Mouse (Mus musculus) intestine, embryonic 16.5 days (tissue): ENCODE data around the gene Zan. TPM values are rescaled to one million over a fixed set of nuclear protein-coding genes. Genes with fewer than 3 reads are reported as not detected.

ENCODE experiments used
- ATAC-seq: fragments of 200-750 bp; cut with Nextera tagmentation; 2 replicates; pipeline ENCODE4 v1.8.0; 2017; ENCODE audit warnings: moderate TSS enrichment, moderate library complexity
- H3K27ac ChIP-seq: fragments of 300-500 bp; sonication (generic); 2 replicates; pipeline ENCODE4 v1.5.1; 2014; ENCODE audit warnings: mild to moderate bottlenecking, low read length
- H3K27me3 ChIP-seq: fragments of 300-500 bp; sonication (generic); replicated peaks from 2 replicates; pipeline ENCODE4 v1.6.1; 2014; ENCODE audit warnings: low read length, control low read depth, mixed read lengths; ENCODE audit not compliant: control insufficient read depth, insufficient read depth
- H3K36me3 ChIP-seq: fragments of 300-500 bp; sonication (generic); 2 replicates; pipeline ENCODE4 v1.6.1; 2014; ENCODE audit warnings: low read length, control low read depth; ENCODE audit not compliant: control insufficient read depth, insufficient read depth
- H3K4me1 ChIP-seq: fragments of 300-500 bp; sonication (generic); 2 replicates; pipeline ENCODE4 v1.6.1; 2014; ENCODE audit warnings: low read length, control low read depth, mixed read lengths; ENCODE audit not compliant: control insufficient read depth, insufficient read depth
- H3K4me2 ChIP-seq: fragments of 300-500 bp; sonication (generic); 2 replicates; pipeline ENCODE4 v1.6.1; 2014; ENCODE audit warnings: low read depth, low read length, control low read depth
- H3K4me3 ChIP-seq: fragments of 300-500 bp; sonication (generic); 2 replicates; pipeline ENCODE4 v1.5.1; 2014; ENCODE audit warnings: mild to moderate bottlenecking, low read length
- H3K9ac ChIP-seq: fragments of 300-500 bp; sonication (generic); 2 replicates; pipeline ENCODE4 v1.6.1; 2014; ENCODE audit warnings: low read depth, low read length
- H3K9me3 ChIP-seq: fragments of 300-500 bp; sonication (generic); 2 replicates; pipeline ENCODE4 v1.6.1; 2016; ENCODE audit warnings: low read length, control low read depth; ENCODE audit not compliant: control insufficient read depth
- WGBS: fragments of 180-500 bp; shearing (Covaris S2); extraction: QIAGEN DNeasy Blood & Tissue Kit; methylation state at CpG from one replicate; pipeline ENCODE4 v1.1.7; 2014; 5-methylcytosine and 5-hydroxymethylcytosine counted together
- polyA plus RNA-seq: library from polyadenylated mRNA; unstranded; fragments of >200 nt; fragmentation: Nextera tagmentation; extraction: Ambion mirVana; gene quantifications from 2 replicates; pipeline ENCODE4 v1.2.1, GENCODE M21; 2015

The Zan gene
- polyA plus RNA-seq, 1 experiment from 2014 or later: 0.89 TPM

DNA sequence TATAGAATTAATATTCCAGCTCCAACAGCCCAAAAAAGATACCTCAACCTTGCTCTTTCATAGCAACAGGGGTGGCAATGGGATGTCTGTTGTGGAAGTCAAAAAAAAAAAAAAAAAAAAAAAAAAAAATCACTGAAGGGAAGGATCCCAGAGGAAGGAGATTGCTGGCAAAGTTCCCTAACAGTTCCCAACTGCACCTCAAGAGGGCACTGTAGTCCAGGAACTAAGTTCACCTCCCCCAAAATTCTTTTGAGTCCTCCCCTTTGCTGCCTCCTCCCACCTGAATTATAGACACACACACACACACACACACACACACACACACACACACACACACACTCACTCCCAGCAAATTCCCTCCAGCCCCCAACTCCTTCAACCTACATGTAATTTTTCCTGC lies 4.3 kb upstream of the Zan start:
- H3K9ac ChIP-seq: no peak overlapping the region
- ATAC-seq: no peak
- H3K9me3 ChIP-seq: no peaks in the 10 kb centered on the region
- 0 out of 2 replicates have a peak, but pooled peaks cover 3% of the 10 kb centered on the region for H3K4me1 ChIP-seq
- H3K4me3 ChIP-seq: no peak overlapping the region
- no peak overlapping the region for H3K4me2 ChIP-seq
- H3K27ac ChIP-seq: no peak overlapping the region
- peaks cover 11% of the 10 kb centered on the region for H3K27me3 ChIP-seq
- no peaks in the 10 kb centered on the region for H3K36me3 ChIP-seq

GRCm38 (mm10) chr5:137474351-137474750 lies 2.5 kb downstream of the Zan start:
- no peak for ATAC-seq
- Histone ChIP-seq H3K4me1 (peaks cover 10% of the 10 kb centered on the region; the same call in 1 of the 2 replicates), H3K9me3 (no peaks in the 10 kb centered on the region), H3K27ac (no peak overlapping the region), H3K4me2 (no peak overlapping the region), H3K36me3 (no peaks in the 10 kb centered on the region), H3K4me3 (no peak overlapping the region), H3K9ac (peak overlapping the region; percentile 11; the same call in 1 of the 2 replicates), H3K27me3 (no peaks in the 10 kb centered on the region)
- WGBS: 61% methylated on average over 2 of the region's 2 CpGs

- Histone ChIP-seq H3K9me3 (no peaks in the 10 kb centered on the region), H3K27me3 (no peaks in the 10 kb centered on the region), H3K4me3 (no peak overlapping the region), H3K36me3 (no peaks in the 10 kb centered on the region), H3K4me1 (peaks cover 10% of the 10 kb centered on the region; the same call in 1 of the 2 replicates), H3K4me2 (0 out of 2 replicates have a peak overlapping the region, but pooled peaks have one; percentile 17), H3K27ac (peak overlapping the region; percentile 96), H3K9ac (no peak overlapping the region)
- 43% methylated on average over 5 of the region's 5 CpGs for WGBS
- peak; percentile 95 for ATAC-seq
Measured at GRCm38 (mm10) chr5:137472252-137472904, 4.5 kb downstream of the Zan start.

DNA sequence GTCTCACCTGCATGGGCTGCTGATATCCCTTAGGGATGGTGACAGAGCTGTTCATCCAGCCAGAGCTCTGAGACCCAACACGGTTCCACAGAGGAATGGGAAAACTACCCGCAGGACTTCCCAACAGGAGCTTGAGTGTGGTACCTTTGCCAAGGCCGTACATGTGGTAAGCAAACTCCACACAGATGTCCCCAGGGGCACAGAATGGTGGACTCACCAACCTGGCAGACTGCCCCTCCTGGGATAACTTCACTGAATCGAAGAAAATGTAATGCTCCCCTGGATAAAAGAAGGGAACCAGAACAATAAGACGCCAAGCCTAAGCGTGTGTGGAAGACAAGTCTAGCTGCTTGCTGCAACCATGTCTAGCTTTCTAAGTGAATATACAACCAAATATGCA lies 9.9 kb downstream of the Zan start:
- Histone ChIP-seq H3K27me3 (no peaks in the 10 kb centered on the region), H3K4me2 (no peak overlapping the region), H3K4me3 (no peak overlapping the region), H3K36me3 (no peaks in the 10 kb centered on the region), H3K9me3 (no peaks in the 10 kb centered on the region), H3K27ac (no peak overlapping the region), H3K4me1 (peaks cover 5% of the 10 kb centered on the region; the same call in 1 of the 2 replicates), H3K9ac (no peak overlapping the region)
- no peak for ATAC-seq
- 93% methylated on average over 6 of the region's 6 CpGs for WGBS

- H3K9ac ChIP-seq: no peak overlapping the region
- 43% methylated on average over 3 of the region's 3 CpGs for WGBS
- no peaks in the 10 kb centered on the region for H3K36me3 ChIP-seq
- H3K27ac ChIP-seq: no peak overlapping the region
- H3K4me1 ChIP-seq: no peaks in the 10 kb centered on the region
- H3K9me3 ChIP-seq: no peaks in the 10 kb centered on the region
- H3K4me2 ChIP-seq: no peak overlapping the region
- no peaks in the 10 kb centered on the region for H3K27me3 ChIP-seq
- no peak for ATAC-seq
- no peak overlapping the region for H3K4me3 ChIP-seq
Measured at GRCm38 (mm10) chr5:137465049-137465448, 11.8 kb downstream of the Zan start.

GRCm38 (mm10) chr5:137455866-137456591 lies 20.8 kb downstream of the Zan start:
- H3K9ac ChIP-seq: no peak overlapping the region
- 37% methylated on average over 7 of the region's 7 CpGs for WGBS
- H3K4me2 ChIP-seq: no peak overlapping the region
- no peaks in the 10 kb centered on the region for H3K36me3 ChIP-seq
- peak; percentile 99 for ATAC-seq
- H3K4me3 ChIP-seq: no peak overlapping the region
- H3K9me3 ChIP-seq: no peaks in the 10 kb centered on the region
- peak overlapping the region; percentile 29 for H3K27ac ChIP-seq
- H3K4me1 ChIP-seq: 0 out of 2 replicates have a peak, but pooled peaks cover 5% of the 10 kb centered on the region
- H3K27me3 ChIP-seq: no peaks in the 10 kb centered on the region

- no peak overlapping the region for H3K4me3 ChIP-seq
- ATAC-seq: no peak; the same call in 1 of the 2 replicates
- H3K27ac ChIP-seq: no peak overlapping the region
- H3K9me3 ChIP-seq: no peaks in the 10 kb centered on the region
- 0 out of 2 replicates have a peak, but pooled peaks cover 5% of the 10 kb centered on the region for H3K4me1 ChIP-seq
- H3K4me2 ChIP-seq: no peak overlapping the region
- H3K27me3 ChIP-seq: no peaks in the 10 kb centered on the region
- no peak overlapping the region for H3K9ac ChIP-seq
- no peaks in the 10 kb centered on the region for H3K36me3 ChIP-seq
- WGBS: 73% methylated on average over 6 of the region's 6 CpGs
Measured at GRCm38 (mm10) chr5:137455206-137455605, 21.7 kb downstream of the Zan start.

- no peak overlapping the region for H3K4me2 ChIP-seq
- H3K27me3 ChIP-seq: no peaks in the 10 kb centered on the region
- H3K9ac ChIP-seq: no peak overlapping the region
- H3K4me1 ChIP-seq: no peaks in the 10 kb centered on the region
- no peak overlapping the region for H3K4me3 ChIP-seq
- H3K27ac ChIP-seq: no peak overlapping the region
- no peaks in the 10 kb centered on the region for H3K9me3 ChIP-seq
- H3K36me3 ChIP-seq: no peaks in the 10 kb centered on the region
- no peak for ATAC-seq
Measured at GRCm38 (mm10) chr5:137445536-137445935, 31.3 kb downstream of the Zan start.

- H3K9ac ChIP-seq: no peak overlapping the region
- WGBS: 74% methylated on average over 11 of the region's 11 CpGs
- no peak overlapping the region for H3K4me3 ChIP-seq
- H3K9me3 ChIP-seq: no peaks in the 10 kb centered on the region
- H3K27ac ChIP-seq: no peak overlapping the region
- H3K4me1 ChIP-seq: no peaks in the 10 kb centered on the region
- no peaks in the 10 kb centered on the region for H3K36me3 ChIP-seq
- no peaks in the 10 kb centered on the region for H3K27me3 ChIP-seq
- no peak overlapping the region for H3K4me2 ChIP-seq
- no peak for ATAC-seq
Measured at GRCm38 (mm10) chr5:137440216-137440855, 36.5 kb downstream of the Zan start.
